Mouse (Mus musculus) intestine, postnatal 0 days (tissue): ENCODE results near the gene Lkaaear1. TPM values are rescaled to one million over a fixed set of nuclear protein-coding genes. Genes with fewer than 3 reads are reported as not detected.

Experiments
- ATAC-seq: fragments of 200-750 bp; cut with Nextera tagmentation; 2 replicates; pipeline ENCODE4 v1.8.0; 2017; ENCODE audit warnings: mild to moderate bottlenecking, moderate TSS enrichment, moderate library complexity
- H3K27ac ChIP-seq: fragments of 300-500 bp; sonication (generic); 2 replicates; pipeline ENCODE4 v1.5.1; 2014; ENCODE audit warnings: mild to moderate bottlenecking, low read depth, low read length, moderate library complexity
- H3K27me3 ChIP-seq: fragments of 300-500 bp; sonication (generic); replicated peaks from 2 replicates; pipeline ENCODE4 v1.6.1; 2014; ENCODE audit warnings: low read length, mixed read lengths; ENCODE audit not compliant: control insufficient read depth, insufficient read depth
- H3K36me3 ChIP-seq: fragments of 300-500 bp; sonication (generic); 2 replicates; pipeline ENCODE4 v1.6.1; 2014; ENCODE audit warnings: mild to moderate bottlenecking, moderate library complexity; ENCODE audit not compliant: control insufficient read depth, insufficient read depth
- H3K4me1 ChIP-seq: fragments of 300-500 bp; sonication (generic); replicated peaks from 2 replicates; pipeline ENCODE4 v1.6.1; 2014; ENCODE audit warnings: antibody characterized with exemption, low read length, mixed read lengths; ENCODE audit not compliant: control insufficient read depth, insufficient read depth
- H3K4me2 ChIP-seq: fragments of 300-500 bp; sonication (generic); replicated peaks from 2 replicates; pipeline ENCODE4 v1.6.1; 2014; ENCODE audit warnings: low read depth, mild to moderate bottlenecking, moderate library complexity
- H3K4me3 ChIP-seq: fragments of 300-500 bp; sonication (generic); 2 replicates; pipeline ENCODE4 v1.5.1; 2014; ENCODE audit warnings: low read depth, low read length
- H3K9ac ChIP-seq: fragments of 300-500 bp; sonication (generic); 2 replicates; pipeline ENCODE4 v1.6.1; 2014; ENCODE audit warnings: mild to moderate bottlenecking, low read depth, low read length
- H3K9me3 ChIP-seq: fragments of 300-500 bp; sonication (generic); 2 replicates; pipeline ENCODE4 v1.6.1; 2016; ENCODE audit warnings: mixed run types; ENCODE audit not compliant: control insufficient read depth
- CTCF ChIP-seq: sonication (generic); IDR thresholded peaks from 2 replicates; pipeline ENCODE4 v1.5.1; 2016; ENCODE audit warnings: low read depth, mild to moderate bottlenecking, control low read depth, antibody characterized with exemption, moderate library complexity
- WGBS: fragments of 180-500 bp; shearing (Covaris S2); extraction: QIAGEN DNeasy Blood & Tissue Kit; methylation state at CpG from one replicate; pipeline ENCODE4 v1.1.7; 2014; 5-methylcytosine and 5-hydroxymethylcytosine counted together
- polyA plus RNA-seq: library from polyadenylated mRNA; unstranded; fragments of >200 nt; fragmentation: Nextera tagmentation; extraction: Ambion mirVana; gene quantifications from 2 replicates; pipeline ENCODE4 v1.2.1, GENCODE M21; 2015

The Lkaaear1 gene
- polyA plus RNA-seq, 1 experiment from 2014 or later = not detected

- 88% methylated on average over 2 of the region's 2 CpGs for WGBS
Observed at GRCm38 (mm10) chr2:181657441-181657840, 40.8 kb downstream of the Lkaaear1 start.

GRCm38 (mm10) chr2:181656734-181657133, 41.5 kb downstream of the Lkaaear1 start, which contains the start of gene Gm29797:
Gm29797 (plus strand) TSS chr2:181657034.
- Histone ChIP-seq H3K27me3 (peaks cover 50% of the 10 kb centered on the region), H3K36me3 (peaks cover 46% of the 10 kb centered on the region), H3K9me3 (no peaks in the 10 kb centered on the region), H3K9ac (no peak within 1 kb of the TSS), H3K4me3 (no peak within 1 kb of the TSS), H3K4me2 (no peak within 1 kb of the TSS), H3K4me1 (peaks cover 4% of the 10 kb centered on the region; the same call in 1 of the 2 replicates), H3K27ac (no peak within 1 kb of the TSS)
- no peak for TF ChIP-seq CTCF
- ATAC-seq = no peak
- WGBS = 77% methylated on average over 3 of the region's 3 CpGs

More at GRCm38 (mm10) chr2:181657441-181657840, 40.8 kb downstream of the Lkaaear1 start:
- ATAC-seq = no peak
- Histone ChIP-seq H3K36me3 (peaks cover 43% of the 10 kb centered on the region), H3K9me3 (no peaks in the 10 kb centered on the region), H3K27me3 (peaks cover 50% of the 10 kb centered on the region), H3K9ac (no peak overlapping the region), H3K4me2 (no peak overlapping the region), H3K4me3 (no peak overlapping the region), H3K27ac (no peak overlapping the region), H3K4me1 (peaks cover under 1% of the 10 kb centered on the region; the same call in 1 of the 2 replicates)
- no peak for TF ChIP-seq CTCF

- H3K9ac ChIP-seq = no peak overlapping the region
- H3K4me1 ChIP-seq = peaks cover 6% of the 10 kb centered on the region; the same call in 1 of the 2 replicates
- peak; percentile 87 for ATAC-seq
- no peak overlapping the region for H3K4me2 ChIP-seq
- 48% methylated on average over 1 of the region's 1 CpGs for WGBS
- peaks cover 64% of the 10 kb centered on the region for H3K36me3 ChIP-seq
- no peak for TF ChIP-seq CTCF
- peak overlapping the region; percentile 54; the same call in 1 of the 2 replicates for H3K27ac ChIP-seq
- H3K27me3 ChIP-seq = peaks cover 24% of the 10 kb centered on the region; the same call in 1 of the 2 replicates
- no peak overlapping the region for H3K4me3 ChIP-seq
- H3K9me3 ChIP-seq = no peaks in the 10 kb centered on the region
Observed at GRCm38 (mm10) chr2:181653523-181653922, 44.7 kb downstream of the Lkaaear1 start.

GRCm38 (mm10) chr2:181653065-181653464, 45.2 kb downstream of the Lkaaear1 start:
- ATAC-seq = peak; percentile 51
- Histone ChIP-seq H3K27ac (peak overlapping the region; percentile 68; the same call in 1 of the 2 replicates), H3K9ac (no peak overlapping the region), H3K4me1 (peaks cover 6% of the 10 kb centered on the region; the same call in 1 of the 2 replicates), H3K4me3 (no peak overlapping the region), H3K27me3 (peaks cover 21% of the 10 kb centered on the region; the same call in 1 of the 2 replicates), H3K36me3 (peaks cover 68% of the 10 kb centered on the region), H3K4me2 (no peak overlapping the region), H3K9me3 (no peaks in the 10 kb centered on the region)
- no peak for TF ChIP-seq CTCF

GRCm38 (mm10) chr2:181648926-181649325, 49.3 kb downstream of the Lkaaear1 start:
- H3K4me2 ChIP-seq = no peak overlapping the region
- H3K4me3 ChIP-seq = no peak overlapping the region
- no peaks in the 10 kb centered on the region for H3K27me3 ChIP-seq
- H3K4me1 ChIP-seq = peaks cover 13% of the 10 kb centered on the region
- H3K9ac ChIP-seq = no peak overlapping the region
- H3K9me3 ChIP-seq = no peaks in the 10 kb centered on the region
- TF ChIP-seq CTCF = no peak
- 95% methylated on average over 10 of the region's 10 CpGs for WGBS
- peaks cover 52% of the 10 kb centered on the region for H3K36me3 ChIP-seq
- ATAC-seq = no peak
- H3K27ac ChIP-seq = no peak overlapping the region

Other genes with a start within 250 kb of the Lkaaear1 start
- 2.1 and 2.3 TPM in 2 replicates for gene Zbtb46, start 239.0 kb downstream of the Lkaaear1 start, polyA plus RNA-seq
- gene Abhd16b, start 205.2 kb downstream of the Lkaaear1 start, polyA plus RNA-seq = 0.07 TPM in 1 of 2 replicates, not detected in the other
- gene Tpd52l2, start 201.3 kb downstream of the Lkaaear1 start, polyA plus RNA-seq = 83.7 and 88.2 TPM in 2 replicates
- 60.4 and 62.9 TPM in 2 replicates for gene Dnajc5, start 178.0 kb downstream of the Lkaaear1 start, polyA plus RNA-seq
- 49.4 and 60.2 TPM in 2 replicates for gene Uckl1, start 113.5 kb downstream of the Lkaaear1 start, polyA plus RNA-seq
- 30.6 and 33.9 TPM in 2 replicates for gene Prpf6, start 106.6 kb downstream of the Lkaaear1 start, polyA plus RNA-seq
- 13.0 and 16.2 TPM in 2 replicates for gene Zfp512b, start 105.6 kb downstream of the Lkaaear1 start, polyA plus RNA-seq
- 18.5 and 18.8 TPM in 2 replicates for gene Samd10, start 99.2 kb downstream of the Lkaaear1 start, polyA plus RNA-seq
- gene Gm29797, start 41.4 kb downstream of the Lkaaear1 start, polyA plus RNA-seq = 0.26 and 0.55 TPM in 2 replicates
- gene Sox18, start 26.8 kb downstream of the Lkaaear1 start, polyA plus RNA-seq = 24.7 and 28.5 TPM in 2 replicates
- 6.8 and 8.0 TPM in 2 replicates for gene Tcea2, start 18.1 kb downstream of the Lkaaear1 start, polyA plus RNA-seq
- 11.3 and 12.7 TPM in 2 replicates for gene Rgs19, start 4.5 kb downstream of the Lkaaear1 start, polyA plus RNA-seq
- gene Oprl1, start 16.6 kb upstream of the Lkaaear1 start, polyA plus RNA-seq = 0.64 and 0.78 TPM in 2 replicates
- gene Myt1, start 64.9 kb upstream of the Lkaaear1 start, polyA plus RNA-seq = 0.46 and 1.0 TPM in 2 replicates
- gene Pcmtd2, start 139.4 kb upstream of the Lkaaear1 start, polyA plus RNA-seq = 19.0 and 22.8 TPM in 2 replicates
- 38.2 and 45.5 TPM in 2 replicates for gene Polr3k, start 165.9 kb upstream of the Lkaaear1 start, polyA plus RNA-seq